Mouse (Mus musculus) limb, embryonic 11.5 days (tissue): Measurements from ENCODE around the gene Kcnd3. TPM values are rescaled to one million over a fixed set of nuclear protein-coding genes. Genes with fewer than 3 reads are reported as not detected.

ENCODE experiments used
- ATAC-seq: fragments of 200-750 bp; cut with Nextera tagmentation; 2 replicates; pipeline ENCODE4 v1.8.0; 2017; ENCODE audit warnings: low read depth; ENCODE audit not compliant: insufficient number of reproducible peaks, low FRiP score, low TSS enrichment
- DNase-seq: peaks from one replicate; pipeline ENCODE4 v3.0.0-alpha.2; 2015; ENCODE audit warnings: low spot score
- H3K27ac ChIP-seq: fragments of 300-500 bp; sonication (generic); replicated peaks from 2 replicates; pipeline ENCODE4 v1.5.1; 2014; ENCODE audit warnings: low read depth, mild to moderate bottlenecking, low read length
- H3K27me3 ChIP-seq: fragments of 300-500 bp; sonication (generic); 2 replicates; pipeline ENCODE4 v1.6.1; 2014; ENCODE audit warnings: mild to moderate bottlenecking, low read length, mixed read lengths; ENCODE audit not compliant: control insufficient read depth, insufficient read depth
- H3K36me3 ChIP-seq: fragments of 300-500 bp; sonication (generic); 2 replicates; pipeline ENCODE4 v1.6.1; 2014; ENCODE audit warnings: mild to moderate bottlenecking, low read length, moderate library complexity, mixed read lengths; ENCODE audit not compliant: control insufficient read depth, insufficient read depth
- H3K4me1 ChIP-seq: fragments of 300-500 bp; sonication (generic); 2 replicates; pipeline ENCODE4 v1.6.1; 2014; ENCODE audit warnings: low read length, mixed read lengths; ENCODE audit not compliant: control insufficient read depth, insufficient read depth
- H3K4me2 ChIP-seq: fragments of 300-500 bp; sonication (generic); 2 replicates; pipeline ENCODE4 v1.6.1; 2014; ENCODE audit warnings: low read depth, mild to moderate bottlenecking, moderate library complexity; ENCODE audit not compliant: severe bottlenecking
- H3K4me3 ChIP-seq: fragments of 300-500 bp; sonication (generic); 2 replicates; pipeline ENCODE4 v1.5.1; 2014; ENCODE audit warnings: low read depth, low read length
- H3K9ac ChIP-seq: fragments of 300-500 bp; sonication (generic); 2 replicates; pipeline ENCODE4 v1.6.1; 2014; ENCODE audit warnings: mild to moderate bottlenecking, low read length
- H3K9me3 ChIP-seq: fragments of 300-500 bp; sonication (generic); 2 replicates; pipeline ENCODE4 v1.6.1; 2016; ENCODE audit warnings: low read length; ENCODE audit not compliant: control insufficient read depth
- WGBS: fragments of 180-500 bp; shearing (Covaris S2); extraction: QIAGEN DNeasy Blood & Tissue Kit; methylation state at CpG from one replicate; pipeline ENCODE4 v1.1.7; 2014; 5-methylcytosine and 5-hydroxymethylcytosine counted together
- polyA plus RNA-seq: library from polyadenylated mRNA; unstranded; fragments of >200 nt; fragmentation: Nextera tagmentation; extraction: Ambion mirVana; gene quantifications from 2 replicates; pipeline ENCODE4 v1.2.1, GENCODE M21; 2014

The Kcnd3 gene
- polyA plus RNA-seq, 1 experiment from 2014 or later, result 0.12 TPM

GRCm38 (mm10) chr3:105440873-105441495 is 11.1 kb upstream of the Kcnd3 start:
- Histone ChIP-seq H3K9me3 (no peaks in the 10 kb centered on the region), H3K36me3 (no peaks in the 10 kb centered on the region), H3K27me3 (no peaks in the 10 kb centered on the region), H3K4me1 (no peaks in the 10 kb centered on the region), H3K27ac (no peak overlapping the region), H3K9ac (no peak overlapping the region), H3K4me2 (no peak overlapping the region), H3K4me3 (no peak overlapping the region)
- 61% methylated on average over 4 of the region's 4 CpGs for WGBS
- DNase-seq (no peak), ATAC-seq (no peak)

- no peak overlapping the region for H3K4me3 ChIP-seq
- ATAC-seq (no peak; the same call in 1 of the 2 replicates), DNase-seq (peak; percentile 51)
- no peaks in the 10 kb centered on the region for H3K36me3 ChIP-seq
- peaks cover 42% of the 10 kb centered on the region for H3K27me3 ChIP-seq
- no peak overlapping the region for H3K27ac ChIP-seq
- H3K9me3 ChIP-seq, result no peaks in the 10 kb centered on the region
- WGBS, result under 1% methylated on average over 22 of the region's 22 CpGs
- peak overlapping the region; percentile 100; the same call in 1 of the 2 replicates for H3K4me2 ChIP-seq
- peaks cover 3% of the 10 kb centered on the region; the same call in 1 of the 2 replicates for H3K4me1 ChIP-seq
- H3K9ac ChIP-seq, result no peak overlapping the region
These were observed 1.3 kb upstream of the Kcnd3 start for GRCm38 (mm10) chr3:105450641-105451470.

- no peak overlapping the region for H3K27ac ChIP-seq
These were observed 555 bp downstream of the Kcnd3 start for GRCm38 (mm10) chr3:105452556-105453213.

GRCm38 (mm10) chr3:105453214-105453950 is 1.3 kb downstream of the Kcnd3 start:
- Histone ChIP-seq H3K4me3 (peak overlapping the region; percentile 52), H3K27me3 (peaks cover 45% of the 10 kb centered on the region), H3K27ac (no peak overlapping the region), H3K4me1 (peaks cover 3% of the 10 kb centered on the region; the same call in 1 of the 2 replicates), H3K36me3 (no peaks in the 10 kb centered on the region), H3K9me3 (no peaks in the 10 kb centered on the region), H3K4me2 (peak overlapping the region; percentile 100), H3K9ac (no peak overlapping the region)
- 6% methylated on average over 19 of the region's 19 CpGs for WGBS
- ATAC-seq (no peak), DNase-seq (peak; percentile 27)

More at GRCm38 (mm10) chr3:105452556-105453213, 555 bp downstream of the Kcnd3 start:
- Histone ChIP-seq H3K36me3 (no peaks in the 10 kb centered on the region), H3K9me3 (no peaks in the 10 kb centered on the region), H3K27me3 (peaks cover 45% of the 10 kb centered on the region), H3K4me1 (peaks cover 3% of the 10 kb centered on the region; the same call in 1 of the 2 replicates), H3K4me2 (peak overlapping the region; percentile 100), H3K4me3 (peak overlapping the region; percentile 52), H3K9ac (peak overlapping the region; percentile 43; the same call in 1 of the 2 replicates)
- under 1% methylated on average over 44 of the region's 60 CpGs for WGBS
- DNase-seq (peak; percentile 61), ATAC-seq (no peak; the same call in 1 of the 2 replicates)

- Histone ChIP-seq H3K27ac (no peak overlapping the region), H3K4me1 (peaks cover 2% of the 10 kb centered on the region; the same call in 1 of the 2 replicates), H3K4me2 (no peak overlapping the region), H3K9me3 (no peaks in the 10 kb centered on the region), H3K36me3 (no peaks in the 10 kb centered on the region), H3K27me3 (peaks cover 21% of the 10 kb centered on the region), H3K9ac (no peak overlapping the region), H3K4me3 (no peak overlapping the region)
- DNase-seq (no peak), ATAC-seq (no peak)
- 75% methylated on average over 4 of the region's 4 CpGs for WGBS
These were observed 5.5 kb downstream of the Kcnd3 start for GRCm38 (mm10) chr3:105457657-105458056.

GRCm38 (mm10) chr3:105466538-105466937 is 14.4 kb downstream of the Kcnd3 start:
- H3K9me3 ChIP-seq, result no peaks in the 10 kb centered on the region
- H3K4me1 ChIP-seq, result no peaks in the 10 kb centered on the region
- H3K27ac ChIP-seq, result no peak overlapping the region
- no peaks in the 10 kb centered on the region for H3K36me3 ChIP-seq
- no peak for ATAC-seq
- DNase-seq, result no peak
- no peak overlapping the region for H3K4me3 ChIP-seq
- H3K9ac ChIP-seq, result no peak overlapping the region
- no peaks in the 10 kb centered on the region for H3K27me3 ChIP-seq
- H3K4me2 ChIP-seq, result no peak overlapping the region
- WGBS, result 67% methylated on average over 8 of the region's 8 CpGs

GRCm38 (mm10) chr3:105472564-105472963 is 20.4 kb downstream of the Kcnd3 start:
- Histone ChIP-seq H3K9me3 (no peaks in the 10 kb centered on the region), H3K4me3 (no peak overlapping the region), H3K4me1 (no peaks in the 10 kb centered on the region), H3K27ac (no peak overlapping the region), H3K9ac (no peak overlapping the region), H3K36me3 (no peaks in the 10 kb centered on the region), H3K4me2 (no peak overlapping the region), H3K27me3 (no peaks in the 10 kb centered on the region)
- 96% methylated on average over 1 of the region's 1 CpGs for WGBS
- no peak for DNase-seq
- ATAC-seq, result no peak

GRCm38 (mm10) chr3:105476408-105476807 is 24.3 kb downstream of the Kcnd3 start:
- ATAC-seq (no peak), DNase-seq (no peak)
- no peak overlapping the region for H3K27ac ChIP-seq
- no peak overlapping the region for H3K4me3 ChIP-seq
- H3K27me3 ChIP-seq, result no peaks in the 10 kb centered on the region
- H3K9ac ChIP-seq, result no peak overlapping the region
- no peak overlapping the region for H3K4me2 ChIP-seq
- WGBS, result 100% methylated on average over 1 of the region's 1 CpGs
- no peaks in the 10 kb centered on the region for H3K4me1 ChIP-seq
- H3K9me3 ChIP-seq, result 0 out of 2 replicates have a peak, but pooled peaks cover 5% of the 10 kb centered on the region
- H3K36me3 ChIP-seq, result no peaks in the 10 kb centered on the region
